Mouse (Mus musculus): ENCODE data around the gene Tmem247.

DNA sequence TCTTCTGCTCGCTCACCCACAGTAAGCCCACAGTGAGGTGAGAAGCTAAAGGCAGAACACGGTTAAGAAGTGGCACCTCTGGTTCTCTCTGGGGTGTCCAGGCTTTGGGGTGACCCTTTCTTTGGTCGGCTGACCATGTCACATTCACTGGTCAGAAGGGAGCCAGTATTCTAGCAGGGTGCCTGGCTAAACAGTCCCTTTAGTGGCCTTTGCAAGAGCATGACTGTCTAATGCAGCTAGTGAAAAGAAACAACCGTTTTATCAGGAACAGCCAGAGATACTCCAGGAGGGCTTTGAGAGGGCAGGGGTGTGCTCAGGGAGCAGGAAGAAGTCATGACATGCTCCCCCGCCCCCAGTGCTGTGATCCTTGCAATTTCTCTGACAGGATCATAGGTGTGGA lies 5.9 kb upstream of the Tmem247 start:
- no peak for TF ChIP-seq CTCF (conservative IDR thresholded peaks at IDR 0.05; ENCODE audit: insufficient read depth, insufficient read length, low read depth, low read length)
- no peak for TF ChIP-seq POLR2A (IDR thresholded peaks at IDR 0.05; ENCODE audit: low read depth, low read length)

All from kidney, adult 2 months (tissue).